Mouse (Mus musculus) limb, embryonic 11.5 days (tissue): ENCODE measurements around the gene Gpd2. TPM values are rescaled to one million over a fixed set of nuclear protein-coding genes. Genes with fewer than 3 reads are reported as not detected.

Experiments used
- ATAC-seq: fragments of 200-750 bp; cut with Nextera tagmentation; 2 replicates; pipeline ENCODE4 v1.8.0; 2017; ENCODE audit warnings: low read depth; ENCODE audit not compliant: insufficient number of reproducible peaks, low FRiP score, low TSS enrichment
- DNase-seq: peaks from one replicate; pipeline ENCODE4 v3.0.0-alpha.2; 2015; ENCODE audit warnings: low spot score
- H3K27ac ChIP-seq: fragments of 300-500 bp; sonication (generic); replicated peaks from 2 replicates; pipeline ENCODE4 v1.5.1; 2014; ENCODE audit warnings: low read depth, mild to moderate bottlenecking, low read length
- H3K27me3 ChIP-seq: fragments of 300-500 bp; sonication (generic); 2 replicates; pipeline ENCODE4 v1.6.1; 2014; ENCODE audit warnings: mild to moderate bottlenecking, low read length, mixed read lengths; ENCODE audit not compliant: control insufficient read depth, insufficient read depth
- H3K36me3 ChIP-seq: fragments of 300-500 bp; sonication (generic); 2 replicates; pipeline ENCODE4 v1.6.1; 2014; ENCODE audit warnings: mild to moderate bottlenecking, low read length, moderate library complexity, mixed read lengths; ENCODE audit not compliant: control insufficient read depth, insufficient read depth
- H3K4me1 ChIP-seq: fragments of 300-500 bp; sonication (generic); 2 replicates; pipeline ENCODE4 v1.6.1; 2014; ENCODE audit warnings: low read length, mixed read lengths; ENCODE audit not compliant: control insufficient read depth, insufficient read depth
- H3K4me2 ChIP-seq: fragments of 300-500 bp; sonication (generic); 2 replicates; pipeline ENCODE4 v1.6.1; 2014; ENCODE audit warnings: low read depth, mild to moderate bottlenecking, moderate library complexity; ENCODE audit not compliant: severe bottlenecking
- H3K4me3 ChIP-seq: fragments of 300-500 bp; sonication (generic); 2 replicates; pipeline ENCODE4 v1.5.1; 2014; ENCODE audit warnings: low read depth, low read length
- H3K9ac ChIP-seq: fragments of 300-500 bp; sonication (generic); 2 replicates; pipeline ENCODE4 v1.6.1; 2014; ENCODE audit warnings: mild to moderate bottlenecking, low read length
- H3K9me3 ChIP-seq: fragments of 300-500 bp; sonication (generic); 2 replicates; pipeline ENCODE4 v1.6.1; 2016; ENCODE audit warnings: low read length; ENCODE audit not compliant: control insufficient read depth
- WGBS: fragments of 180-500 bp; shearing (Covaris S2); extraction: QIAGEN DNeasy Blood & Tissue Kit; methylation state at CpG from one replicate; pipeline ENCODE4 v1.1.7; 2014; 5-methylcytosine and 5-hydroxymethylcytosine counted together
- polyA plus RNA-seq: library from polyadenylated mRNA; unstranded; fragments of >200 nt; fragmentation: Nextera tagmentation; extraction: Ambion mirVana; gene quantifications from 2 replicates; pipeline ENCODE4 v1.2.1, GENCODE M21; 2014

The Gpd2 gene
- polyA plus RNA-seq, 1 experiment from 2014 or later = 19.1 TPM

- Histone ChIP-seq H3K4me3 (no peak overlapping the region), H3K4me2 (no peak overlapping the region), H3K27ac (no peak overlapping the region), H3K4me1 (no peaks in the 10 kb centered on the region), H3K9ac (no peak overlapping the region), H3K36me3 (no peaks in the 10 kb centered on the region), H3K9me3 (no peaks in the 10 kb centered on the region), H3K27me3 (no peaks in the 10 kb centered on the region)
- ATAC-seq = no peak
- DNase-seq = no peak
- 74% methylated on average over 7 of the region's 7 CpGs for WGBS
Observed at GRCm38 (mm10) chr2:57267896-57268295, 30.5 kb downstream of the Gpd2 start.

GRCm38 (mm10) chr2:57268839-57269238 lies 31.4 kb downstream of the Gpd2 start:
- Histone ChIP-seq H3K9ac (no peak overlapping the region), H3K4me2 (no peak overlapping the region), H3K27ac (no peak overlapping the region), H3K27me3 (no peaks in the 10 kb centered on the region), H3K36me3 (no peaks in the 10 kb centered on the region), H3K4me3 (no peak overlapping the region), H3K4me1 (no peaks in the 10 kb centered on the region), H3K9me3 (no peaks in the 10 kb centered on the region)
- WGBS = 92% methylated on average over 3 of the region's 3 CpGs
- ATAC-seq = no peak
- no peak for DNase-seq

GRCm38 (mm10) chr2:57269690-57270435 lies 32.4 kb downstream of the Gpd2 start:
- Histone ChIP-seq H3K36me3 (no peaks in the 10 kb centered on the region), H3K4me1 (no peaks in the 10 kb centered on the region), H3K27me3 (no peaks in the 10 kb centered on the region), H3K9me3 (no peaks in the 10 kb centered on the region), H3K9ac (no peak overlapping the region), H3K4me3 (no peak overlapping the region), H3K4me2 (no peak overlapping the region), H3K27ac (no peak overlapping the region)
- WGBS = 74% methylated on average over 13 of the region's 13 CpGs
- no peak for ATAC-seq
- no peak for DNase-seq

GRCm38 (mm10) chr2:57280190-57280723 lies 42.8 kb downstream of the Gpd2 start:
- H3K9ac ChIP-seq = no peak overlapping the region

GRCm38 (mm10) chr2:57283791-57284190 lies 46.4 kb downstream of the Gpd2 start:
- H3K27ac ChIP-seq = no peak overlapping the region
- no peak overlapping the region for H3K9ac ChIP-seq
- ATAC-seq (no peak), DNase-seq (no peak)
- WGBS = 95% methylated on average over 7 of the region's 7 CpGs
- H3K4me2 ChIP-seq = no peak overlapping the region
- no peaks in the 10 kb centered on the region for H3K4me1 ChIP-seq
- no peaks in the 10 kb centered on the region for H3K9me3 ChIP-seq
- no peaks in the 10 kb centered on the region for H3K36me3 ChIP-seq
- no peaks in the 10 kb centered on the region for H3K27me3 ChIP-seq
- no peak overlapping the region for H3K4me3 ChIP-seq

More at GRCm38 (mm10) chr2:57280190-57280723, 42.8 kb downstream of the Gpd2 start:
- WGBS = 88% methylated on average over 10 of the region's 10 CpGs
- DNase-seq (no peak), ATAC-seq (no peak)
- no peaks in the 10 kb centered on the region for H3K4me1 ChIP-seq
- no peak overlapping the region for H3K4me2 ChIP-seq
- H3K27me3 ChIP-seq = no peaks in the 10 kb centered on the region
- H3K9me3 ChIP-seq = no peaks in the 10 kb centered on the region
- H3K36me3 ChIP-seq = no peaks in the 10 kb centered on the region
- H3K27ac ChIP-seq = no peak overlapping the region
- no peak overlapping the region for H3K4me3 ChIP-seq

GRCm38 (mm10) chr2:57285197-57285596 lies 47.8 kb downstream of the Gpd2 start:
- H3K9ac ChIP-seq = no peak overlapping the region
- 80% methylated on average over 4 of the region's 4 CpGs for WGBS
- no peak overlapping the region for H3K27ac ChIP-seq
- H3K27me3 ChIP-seq = no peaks in the 10 kb centered on the region
- H3K9me3 ChIP-seq = no peaks in the 10 kb centered on the region
- DNase-seq = no peak
- H3K4me3 ChIP-seq = no peak overlapping the region
- no peak overlapping the region for H3K4me2 ChIP-seq
- no peaks in the 10 kb centered on the region for H3K36me3 ChIP-seq
- ATAC-seq = no peak
- H3K4me1 ChIP-seq = no peaks in the 10 kb centered on the region

- Histone ChIP-seq H3K9ac (no peak overlapping the region), H3K27me3 (no peaks in the 10 kb centered on the region), H3K4me2 (no peak overlapping the region), H3K9me3 (no peaks in the 10 kb centered on the region), H3K4me1 (no peaks in the 10 kb centered on the region), H3K4me3 (no peak overlapping the region), H3K36me3 (no peaks in the 10 kb centered on the region), H3K27ac (no peak overlapping the region)
- 97% methylated on average over 1 of the region's 1 CpGs for WGBS
- no peak for ATAC-seq
- no peak for DNase-seq
Observed at GRCm38 (mm10) chr2:57287986-57288385, 50.6 kb downstream of the Gpd2 start.

GRCm38 (mm10) chr2:57293571-57293970 lies 56.1 kb downstream of the Gpd2 start:
- WGBS = 88% methylated on average over 2 of the region's 2 CpGs
- H3K4me2 ChIP-seq = no peak overlapping the region
- no peak overlapping the region for H3K4me3 ChIP-seq
- no peak overlapping the region for H3K9ac ChIP-seq
- no peaks in the 10 kb centered on the region for H3K36me3 ChIP-seq
- H3K9me3 ChIP-seq = no peaks in the 10 kb centered on the region
- no peaks in the 10 kb centered on the region for H3K27me3 ChIP-seq
- no peak overlapping the region for H3K27ac ChIP-seq
- no peaks in the 10 kb centered on the region for H3K4me1 ChIP-seq
- ATAC-seq (no peak), DNase-seq (no peak)
